37 mouse cellular contexts compared by ENCODE assay signal in genomic region chr7:135543033-135543432, GRCm38 (mm10). TPM values are rescaled to one million over a fixed set of nuclear protein-coding genes. Genes with fewer than 3 reads are reported as not detected.
A peak's percentile ranks its signal among the peaks of the same experiment; 100 is the strongest.
DNase-seq lines count a peak whose midpoint lies in the region; ATAC-seq lines count a peak whose summit lies in the region.
"Had no signal": no experiment of that assay in that cellular context is flagged by ENCODE, and none has a peak within 500 bp of the region (broad histone marks: within the 10 kb centered on the region; RNA-seq: fewer than 3 reads in every experiment).

No protein-coding gene starts in this region.

- H3K4me2 ChIP-seq in kidney, embryonic 15.5 days = no peak overlapping the region
- H3K4me2 ChIP-seq: embryonic facial prominence, embryonic 13.5 days; forebrain, embryonic 15.5 days; heart, embryonic 12.5 days; limb, embryonic 12.5 days; liver, embryonic 11.5 days; midbrain, embryonic 15.5 days; neural tube, embryonic 12.5 days had no signal

- no peak for DNase-seq in kidney, postnatal 4 days
- DNase-seq in Muller cell, postnatal 12 days (ENCODE audit: inconsistent ontology term) = peak; percentile 81
- peak; percentile 54 for DNase-seq in testis, postnatal 10 days (ENCODE audit: low spot score)
- no peak for DNase-seq in c-Kit-positive CD71-positive TER-119-positive erythroid progenitor cells, embryonic 14.5 days (ENCODE audit: low spot score)
- no peak for DNase-seq in lung, postnatal 4 days
- DNase-seq: adrenal gland, postnatal 25 days; cerebellum, adult 9-10 months; embryo, embryonic 11 days; gastrocnemius, adult 2 months; heart, adult 2 months; kidney, adult 11 months; kidney, postnatal 25 days; layer of hippocampus, postnatal 36 days had no signal

- peaks cover 25% of the 10 kb centered on the region for H3K27me3 ChIP-seq in kidney, embryonic 15.5 days
- H3K27me3 ChIP-seq in megakaryocyte, embryonic 14.5 days (replicated peaks) = no peaks in the 10 kb centered on the region

- H3K4me1 ChIP-seq in kidney, embryonic 15.5 days = peaks cover 6% of the 10 kb centered on the region
- H3K4me1 ChIP-seq in megakaryocyte, embryonic 14.5 days = peaks cover 96% of the 10 kb centered on the region

- no peak overlapping the region for H3K4me3 ChIP-seq in kidney, embryonic 15.5 days (replicated peaks)
- peak overlapping the region; percentile 79 for H3K4me3 ChIP-seq in megakaryocyte, embryonic 14.5 days (replicated peaks)
- H3K4me3 ChIP-seq: embryonic facial prominence, embryonic 13.5 days; forebrain, embryonic 10.5 days; forebrain, embryonic 15.5 days; gastrocnemius, adult 2 months; heart, adult 2 months; heart, embryonic 12.5 days; layer of hippocampus, adult 2 months; limb, embryonic 12.5 days; midbrain, embryonic 10.5 days; midbrain, embryonic 15.5 days; neural tube, embryonic 12.5 days had no signal

- no peak overlapping the region for H3K9ac ChIP-seq in kidney, embryonic 15.5 days
- H3K9ac ChIP-seq: embryonic facial prominence, embryonic 13.5 days; forebrain, embryonic 15.5 days; heart, embryonic 12.5 days; limb, embryonic 12.5 days; midbrain, embryonic 15.5 days; neural tube, embryonic 12.5 days had no signal

- 53% methylated on average over 3 of the region's 3 CpGs for WGBS in kidney, embryonic 15.5 days

- H3K36me3 ChIP-seq in kidney, embryonic 15.5 days = no peaks in the 10 kb centered on the region
- H3K36me3 ChIP-seq in megakaryocyte, embryonic 14.5 days (replicated peaks; ENCODE audit: low read length) = peaks cover 75% of the 10 kb centered on the region
- H3K36me3 ChIP-seq: embryonic facial prominence, embryonic 13.5 days; forebrain, embryonic 10.5 days; forebrain, embryonic 15.5 days; heart, embryonic 12.5 days; limb, embryonic 12.5 days; midbrain, embryonic 10.5 days; midbrain, embryonic 15.5 days; neural tube, embryonic 12.5 days had no signal

- H3K27ac ChIP-seq in kidney, embryonic 15.5 days = 0 out of 2 replicates have a peak overlapping the region, but pooled peaks have one; percentile 10
- H3K27ac ChIP-seq: embryonic facial prominence, embryonic 13.5 days; forebrain, embryonic 10.5 days; forebrain, embryonic 15.5 days; gastrocnemius, adult 2 months; heart, adult 2 months; limb, embryonic 12.5 days; macrophage; midbrain, embryonic 10.5 days; midbrain, embryonic 15.5 days; neural tube, embryonic 12.5 days had no signal

- H3K9me3 ChIP-seq in kidney, embryonic 15.5 days (replicated peaks) = no peaks in the 10 kb centered on the region
- H3K9me3 ChIP-seq in megakaryocyte, embryonic 14.5 days = no peaks in the 10 kb centered on the region
- H3K9me3 ChIP-seq: embryonic facial prominence, embryonic 13.5 days; forebrain, embryonic 10.5 days; forebrain, embryonic 15.5 days; heart, embryonic 12.5 days; limb, embryonic 12.5 days; midbrain, embryonic 10.5 days; midbrain, embryonic 15.5 days; neural tube, embryonic 12.5 days had no signal

- ATAC-seq in kidney, embryonic 15.5 days (replicated peaks; ENCODE audit: low FRiP score) = no peak
- no peak for ATAC-seq in megakaryocyte, adult 5-6 weeks (ENCODE audit: poor library complexity, severe bottlenecking)
- ATAC-seq: forebrain, embryonic 15.5 days; lung, postnatal 0 days; midbrain, embryonic 15.5 days had no signal

RNA-seq across cellular contexts. Expression of gene Ptpre, which starts 5.8 kb away (rescaled TPM):
- polyA plus RNA-seq in kidney, embryonic 15.5 days (2015; fragmentation: Nextera tagmentation; extraction: Ambion mirVana) = 1.6 TPM in 2 replicates
- polyA plus RNA-seq in megakaryocyte, embryonic 14.5 days (2012; ENCODE audit: insufficient read depth, low replicate concordance) = 7.7 and 12.3 TPM in 2 replicates
- total RNA-seq in megakaryocyte, adult 5-6 weeks (2015) = 86.4 and 88.1 TPM in 2 replicates
- total RNA-seq in megakaryocyte, adult 5-6 weeks (2017) = 83.6 and 93.5 TPM in 2 replicates

RNA-seq across cellular contexts. Expression of gene Clrn3, which starts 14.6 kb away (rescaled TPM):
- 8.9 and 9.4 TPM in 2 replicates for polyA plus RNA-seq in kidney, embryonic 15.5 days (2015; fragmentation: Nextera tagmentation; extraction: Ambion mirVana)
- polyA plus RNA-seq in megakaryocyte, embryonic 14.5 days (2012; ENCODE audit: insufficient read depth, low replicate concordance) = not detected in 2 replicates
- total RNA-seq in megakaryocyte, adult 5-6 weeks (2015) = not detected in 2 replicates
- 0.28 TPM in 1 of 2 replicates, not detected in the other for total RNA-seq in megakaryocyte, adult 5-6 weeks (2017)
- total RNA-seq: adrenal gland, postnatal 25 days; gastrocnemius, adult 2 months; gastrocnemius, postnatal 4 days; heart, adult 2 months; hematopoietic stem cell, adult 5-6 weeks; layer of hippocampus, adult 2 months; layer of hippocampus, postnatal 36 days; left cerebral cortex, postnatal 10 days; MEL had no signal
- polyA plus RNA-seq: C2C12; embryonic facial prominence, embryonic 13.5 days; forebrain, embryonic 10.5 days; forebrain, embryonic 15.5 days; frontal cortex, adult 2 months; heart, adult 2 months; heart, embryonic 12.5 days; heart, postnatal 0 days; inflammation-experienced regulatory T-cells, adult 6 months; limb, embryonic 12.5 days; lung, postnatal 0 days; macrophage; midbrain, embryonic 10.5 days; midbrain, embryonic 15.5 days; neural tube, embryonic 12.5 days; urinary bladder, adult 2 months had no signal

Comparison
In these comparisons a context has a peak if more than half of its experiments do, and no peak if none do; other contexts are left out.
1. DNase-seq: peak in Muller cell, postnatal 12 days (single experiment) and testis, postnatal 10 days (single experiment); none in kidney, postnatal 4 days (0 of 2), c-Kit-positive CD71-positive TER-119-positive erythroid progenitor cells, embryonic 14.5 days (single experiment) and lung, postnatal 4 days (0 of 2).